Comparison of ENCODE assay signal across 10 mouse cellular contexts in genomic region chr15:74156121-74157051, GRCm38 (mm10).
A peak's percentile ranks its signal among the peaks of the same experiment; 100 is the strongest.
DNase-seq lines count a peak whose midpoint lies in the region; ATAC-seq and TF ChIP-seq lines count a peak whose summit lies in the region.
"Had no signal": no experiment of that assay in that cellular context is flagged by ENCODE, and none has a peak within 500 bp of the region (broad histone marks: within the 10 kb centered on the region; RNA-seq: fewer than 3 reads in every experiment).

No protein-coding gene starts in this region.

- WGBS in limb, embryonic 10.5 days = 20% methylated on average over 18 of the region's 18 CpGs
- 13% methylated on average over 18 of the region's 18 CpGs for WGBS in stomach, embryonic 15.5 days
- 43% methylated on average over 18 of the region's 18 CpGs for WGBS in thymus, adult 2 months

- TF ChIP-seq CTCF in thymus, adult 2 months (IDR thresholded peaks at IDR 0.05; ENCODE audit: borderline replicate concordance, control insufficient read depth, extremely low read depth, insufficient read depth, low read length, poor library complexity) = no peak

- peaks cover 34% of the 10 kb centered on the region for H3K4me1 ChIP-seq in limb, embryonic 10.5 days
- 0 out of 2 replicates have a peak, but pooled peaks cover 4% of the 10 kb centered on the region for H3K4me1 ChIP-seq in stomach, embryonic 15.5 days
- no peaks in the 10 kb centered on the region for H3K4me1 ChIP-seq in thymus, adult 2 months (replicated peaks; ENCODE audit: control insufficient read depth, insufficient read depth, low read length)
- H3K4me1 ChIP-seq: heart, embryonic 13.5 days had no signal

- H3K36me3 ChIP-seq in limb, embryonic 10.5 days = no peaks in the 10 kb centered on the region
- H3K36me3 ChIP-seq in stomach, embryonic 15.5 days = no peaks in the 10 kb centered on the region
- H3K36me3 ChIP-seq in thymus, adult 2 months (ENCODE audit: control insufficient read depth, insufficient read depth, low read length) = no peaks in the 10 kb centered on the region
- H3K36me3 ChIP-seq: heart, embryonic 13.5 days had no signal

- H3K9me3 ChIP-seq in limb, embryonic 10.5 days (replicated peaks) = no peaks in the 10 kb centered on the region
- no peaks in the 10 kb centered on the region for H3K9me3 ChIP-seq in stomach, embryonic 15.5 days

- peaks cover 74% of the 10 kb centered on the region for H3K27me3 ChIP-seq in limb, embryonic 10.5 days (ENCODE audit: low read depth, poor library complexity, severe bottlenecking)
- H3K27me3 ChIP-seq in stomach, embryonic 15.5 days (replicated peaks) = no peaks in the 10 kb centered on the region
- H3K27me3 ChIP-seq in thymus, adult 2 months (ENCODE audit: control insufficient read depth, insufficient read depth, low read length) = no peaks in the 10 kb centered on the region

- ATAC-seq in stomach, embryonic 15.5 days (ENCODE audit: insufficient read depth, low FRiP score, low read depth) = 0 out of 2 replicates have a peak, but pooled peaks have one; percentile 27
- no peak for ATAC-seq in megakaryocyte, adult 5-6 weeks (ENCODE audit: poor library complexity, severe bottlenecking)

- no peak for TF ChIP-seq POLR2A in thymus, adult 2 months (IDR thresholded peaks at IDR 0.05; ENCODE audit: control insufficient read depth, extremely low read depth, insufficient read depth, low read length, poor library complexity)

- peak; percentile 38 to 72 for DNase-seq in adrenal gland, adult (ENCODE audit: inconsistent age in 2 of 2, low spot score in 1 of 2)
- no peak for DNase-seq in adrenal gland, adult 8-10 months
- DNase-seq in ovary, postnatal 14 days (ENCODE audit: low spot score) = peak; percentile 2
- DNase-seq in ovary, postnatal 10 days (ENCODE audit: low spot score) = no peak
- peak; percentile 57 for DNase-seq in limb, embryonic 10.5 days (ENCODE audit: low spot score)
- DNase-seq in thymus, adult 2 months = no peak

- H3K27ac ChIP-seq in limb, embryonic 10.5 days = peak overlapping the region; percentile 30; the same call in 1 of the 2 replicates
- no peak overlapping the region for H3K27ac ChIP-seq in stomach, embryonic 15.5 days
- no peak overlapping the region for H3K27ac ChIP-seq in thymus, adult 2 months (ENCODE audit: control insufficient read depth, insufficient read depth, low read length)
- H3K27ac ChIP-seq: heart, embryonic 13.5 days; macrophage had no signal

- H3K4me2 ChIP-seq in stomach, embryonic 15.5 days = no peak overlapping the region
- H3K4me2 ChIP-seq: heart, embryonic 13.5 days had no signal

- H3K9ac ChIP-seq in stomach, embryonic 15.5 days = no peak overlapping the region
- H3K9ac ChIP-seq: heart, embryonic 13.5 days had no signal

- H3K4me3 ChIP-seq in limb, embryonic 10.5 days = no peak overlapping the region
- H3K4me3 ChIP-seq in stomach, embryonic 15.5 days (replicated peaks) = no peak overlapping the region
- H3K4me3 ChIP-seq in thymus, adult 2 months (ENCODE audit: control insufficient read depth, insufficient read depth, low read length) = no peak overlapping the region
- H3K4me3 ChIP-seq: heart, embryonic 13.5 days had no signal

Comparison
In these comparisons a context has a peak if more than half of its experiments do, and no peak if none do; other contexts are left out.
1. DNase-seq: peak in adrenal gland, adult (2 of 2), ovary, postnatal 14 days (single experiment) and limb, embryonic 10.5 days (single experiment); none in adrenal gland, adult 8-10 months (single experiment), ovary, postnatal 10 days (single experiment) and thymus, adult 2 months (single experiment).